Mouse (Mus musculus): Measurements from ENCODE around the gene Gm973.

Gene Gm973

GRCm38 (mm10) chr1:59580880-59581279 lies 64.8 kb downstream of the Gm973 start:
- 88% methylated on average over 3 of the region's 3 CpGs for WGBS

GRCm38 (mm10) chr1:59584656-59585410 lies 68.8 kb downstream of the Gm973 start:
- 28% methylated on average over 18 of the region's 18 CpGs for WGBS

GRCm38 (mm10) chr1:59589271-59589670 lies 73.2 kb downstream of the Gm973 start:
- WGBS = 86% methylated on average over 1 of the region's 1 CpGs

GRCm38 (mm10) chr1:59592359-59592758 lies 76.3 kb downstream of the Gm973 start:
- WGBS = 15% methylated on average over 10 of the region's 10 CpGs

- WGBS = 18% methylated on average over 12 of the region's 12 CpGs
Observed at GRCm38 (mm10) chr1:59592876-59593275, 76.8 kb downstream of the Gm973 start.

- 80% methylated on average over 2 of the region's 2 CpGs for WGBS
Observed at GRCm38 (mm10) chr1:59593622-59594035, 77.6 kb downstream of the Gm973 start.

GRCm38 (mm10) chr1:59594586-59595266 lies 78.7 kb downstream of the Gm973 start:
- 91% methylated on average over 11 of the region's 11 CpGs for WGBS

- 93% methylated on average over 9 of the region's 9 CpGs for WGBS
Observed at GRCm38 (mm10) chr1:59595609-59596008, 79.5 kb downstream of the Gm973 start.

GRCm38 (mm10) chr1:59602531-59603416 lies 86.7 kb downstream of the Gm973 start:
- WGBS = 37% methylated on average over 11 of the region's 11 CpGs

GRCm38 (mm10) chr1:59603417-59603712 lies 87.3 kb downstream of the Gm973 start:
- 68% methylated on average over 2 of the region's 2 CpGs for WGBS

- WGBS = 66% methylated on average over 11 of the region's 11 CpGs
Observed at GRCm38 (mm10) chr1:59603893-59604292, 87.8 kb downstream of the Gm973 start.

GRCm38 (mm10) chr1:59606479-59606878 lies 90.4 kb downstream of the Gm973 start:
- WGBS = 94% methylated on average over 13 of the region's 13 CpGs

GRCm38 (mm10) chr1:59607071-59607470 lies 91.0 kb downstream of the Gm973 start:
- WGBS = 76% methylated on average over 7 of the region's 7 CpGs

GRCm38 (mm10) chr1:59608125-59608762 lies 92.2 kb downstream of the Gm973 start:
- WGBS = 92% methylated on average over 7 of the region's 7 CpGs

GRCm38 (mm10) chr1:59608920-59609319 lies 92.9 kb downstream of the Gm973 start:
- WGBS = 83% methylated on average over 5 of the region's 5 CpGs

GRCm38 (mm10) chr1:59609458-59609857 lies 93.4 kb downstream of the Gm973 start:
- 87% methylated on average over 4 of the region's 4 CpGs for WGBS

GRCm38 (mm10) chr1:59609896-59610295 lies 93.8 kb downstream of the Gm973 start:
- 76% methylated on average over 10 of the region's 10 CpGs for WGBS

GRCm38 (mm10) chr1:59610929-59611328 lies 94.9 kb downstream of the Gm973 start:
- WGBS = 92% methylated on average over 3 of the region's 3 CpGs

- WGBS = 50% methylated on average over 6 of the region's 6 CpGs
Observed at GRCm38 (mm10) chr1:59613795-59614194, 97.7 kb downstream of the Gm973 start.

GRCm38 (mm10) chr1:59615021-59615420 lies 99.0 kb downstream of the Gm973 start:
- 87% methylated on average over 2 of the region's 2 CpGs for WGBS

GRCm38 (mm10) chr1:59619201-59619600 lies 103.1 kb downstream of the Gm973 start:
- WGBS = 92% methylated on average over 10 of the region's 10 CpGs

Data from cerebral cortex, adult 2 months (tissue).